Mouse (Mus musculus) embryonic facial prominence, embryonic 13.5 days (tissue): ENCODE measurements around the gene Sms. TPM values are rescaled to one million over a fixed set of nuclear protein-coding genes. Genes with fewer than 3 reads are reported as not detected.

Experiments used
- ATAC-seq: fragments of 200-750 bp; cut with Nextera tagmentation; 2 replicates; pipeline ENCODE4 v1.8.0; 2017; ENCODE audit warnings: low read depth; ENCODE audit not compliant: insufficient number of reproducible peaks, insufficient read depth, low FRiP score, low TSS enrichment
- H3K27ac ChIP-seq: fragments of 300-500 bp; sonication (generic); 2 replicates; pipeline ENCODE4 v1.5.1; 2015; ENCODE audit warnings: moderate library complexity, mild to moderate bottlenecking, inconsistent platforms
- H3K27me3 ChIP-seq: fragments of 300-500 bp; sonication (generic); 2 replicates; pipeline ENCODE4 v1.6.1; 2015; ENCODE audit warnings: mild to moderate bottlenecking, inconsistent platforms
- H3K36me3 ChIP-seq: fragments of 300-500 bp; sonication (generic); 2 replicates; pipeline ENCODE4 v1.6.1; 2015; ENCODE audit warnings: mild to moderate bottlenecking, inconsistent platforms
- H3K4me1 ChIP-seq: fragments of 300-500 bp; sonication (generic); 2 replicates; pipeline ENCODE4 v1.6.1; 2015; ENCODE audit warnings: inconsistent platforms
- H3K4me2 ChIP-seq: fragments of 300-500 bp; sonication (generic); 2 replicates; pipeline ENCODE4 v1.6.1; 2015; ENCODE audit warnings: moderate library complexity, mild to moderate bottlenecking, inconsistent platforms
- H3K4me3 ChIP-seq: fragments of 300-500 bp; sonication (generic); 2 replicates; pipeline ENCODE4 v1.5.1; 2015; ENCODE audit warnings: mild to moderate bottlenecking, inconsistent platforms
- H3K9ac ChIP-seq: fragments of 300-500 bp; sonication (generic); 2 replicates; pipeline ENCODE4 v1.6.1; 2015; ENCODE audit warnings: mild to moderate bottlenecking, inconsistent platforms
- H3K9me3 ChIP-seq: fragments of 300-500 bp; sonication (generic); 2 replicates; pipeline ENCODE4 v1.6.1; 2016; ENCODE audit warnings: inconsistent platforms
- WGBS: fragments of 180-500 bp; shearing (Covaris S2); methylation state at CpG from one replicate; pipeline ENCODE4 v1.1.7; 2015; ENCODE audit warnings: mixed read lengths; 5-methylcytosine and 5-hydroxymethylcytosine counted together
- polyA plus RNA-seq: library from polyadenylated mRNA; unstranded; fragments of >200 nt; fragmentation: Nextera tagmentation; extraction: Ambion mirVana; gene quantifications from 2 replicates; pipeline ENCODE4 v1.2.1, GENCODE M21; 2015

Sms gene
- polyA plus RNA-seq, 1 experiment from 2014 or later = 65.5 TPM

- H3K9ac ChIP-seq = no peak overlapping the region
- H3K4me3 ChIP-seq = no peak overlapping the region
- ATAC-seq = no peak
- H3K36me3 ChIP-seq = no peaks in the 10 kb centered on the region
- 0 out of 2 replicates have a peak, but pooled peaks cover 3% of the 10 kb centered on the region for H3K4me1 ChIP-seq
- no peaks in the 10 kb centered on the region for H3K9me3 ChIP-seq
- H3K27ac ChIP-seq = no peak overlapping the region
- WGBS = 75% methylated on average over 2 of the region's 2 CpGs
- no peaks in the 10 kb centered on the region for H3K27me3 ChIP-seq
- H3K4me2 ChIP-seq = no peak overlapping the region
Observed at GRCm38 (mm10) chrX:157482842-157483241, 9.2 kb downstream of the Sms start.

- no peak for ATAC-seq
- Histone ChIP-seq H3K27ac (no peak overlapping the region), H3K4me3 (no peak overlapping the region), H3K36me3 (no peaks in the 10 kb centered on the region), H3K4me2 (no peak overlapping the region), H3K27me3 (no peaks in the 10 kb centered on the region), H3K4me1 (0 out of 2 replicates have a peak, but pooled peaks cover 3% of the 10 kb centered on the region), H3K9me3 (no peaks in the 10 kb centered on the region), H3K9ac (no peak overlapping the region)
- 66% methylated on average over 2 of the region's 2 CpGs for WGBS
Observed at GRCm38 (mm10) chrX:157481860-157482259, 10.2 kb downstream of the Sms start.

GRCm38 (mm10) chrX:157477328-157477727 is 14.8 kb downstream of the Sms start:
- no peak for ATAC-seq
- WGBS = 55% methylated on average over 3 of the region's 3 CpGs
- Histone ChIP-seq H3K36me3 (no peaks in the 10 kb centered on the region), H3K9me3 (no peaks in the 10 kb centered on the region), H3K4me3 (no peak overlapping the region), H3K9ac (no peak overlapping the region), H3K27me3 (no peaks in the 10 kb centered on the region), H3K4me2 (no peak overlapping the region), H3K4me1 (0 out of 2 replicates have a peak, but pooled peaks cover 3% of the 10 kb centered on the region), H3K27ac (no peak overlapping the region)

GRCm38 (mm10) chrX:157476153-157476810 is 15.8 kb downstream of the Sms start:
- no peak overlapping the region for H3K27ac ChIP-seq
- H3K9me3 ChIP-seq = no peaks in the 10 kb centered on the region
- H3K9ac ChIP-seq = no peak overlapping the region
- no peak overlapping the region for H3K4me2 ChIP-seq
- no peaks in the 10 kb centered on the region for H3K36me3 ChIP-seq
- WGBS = 72% methylated on average over 4 of the region's 4 CpGs
- no peak overlapping the region for H3K4me3 ChIP-seq
- H3K4me1 ChIP-seq = 0 out of 2 replicates have a peak, but pooled peaks cover 3% of the 10 kb centered on the region
- H3K27me3 ChIP-seq = no peaks in the 10 kb centered on the region
- no peak for ATAC-seq

GRCm38 (mm10) chrX:157471711-157472660 is 20.1 kb downstream of the Sms start:
- ATAC-seq = no peak
- no peaks in the 10 kb centered on the region for H3K36me3 ChIP-seq
- WGBS = 83% methylated on average over 8 of the region's 8 CpGs
- no peak overlapping the region for H3K4me3 ChIP-seq
- H3K4me1 ChIP-seq = no peaks in the 10 kb centered on the region
- no peak overlapping the region for H3K4me2 ChIP-seq
- no peak overlapping the region for H3K27ac ChIP-seq
- H3K27me3 ChIP-seq = peaks cover 4% of the 10 kb centered on the region; the same call in 1 of the 2 replicates
- no peaks in the 10 kb centered on the region for H3K9me3 ChIP-seq
- no peak overlapping the region for H3K9ac ChIP-seq

- Histone ChIP-seq H3K27ac (no peak overlapping the region), H3K9me3 (no peaks in the 10 kb centered on the region), H3K36me3 (no peaks in the 10 kb centered on the region), H3K4me2 (no peak overlapping the region), H3K4me1 (no peaks in the 10 kb centered on the region), H3K9ac (no peak overlapping the region), H3K27me3 (peaks cover 5% of the 10 kb centered on the region; the same call in 1 of the 2 replicates), H3K4me3 (no peak overlapping the region)
- 74% methylated on average over 3 of the region's 3 CpGs for WGBS
- ATAC-seq = no peak
Observed at GRCm38 (mm10) chrX:157468795-157469194, 23.3 kb downstream of the Sms start.

GRCm38 (mm10) chrX:157468055-157468454 is 24.0 kb downstream of the Sms start:
- ATAC-seq = no peak

GRCm38 (mm10) chrX:157465949-157466348 is 26.1 kb downstream of the Sms start:
- 53% methylated on average over 1 of the region's 1 CpGs for WGBS

More at GRCm38 (mm10) chrX:157468055-157468454, 24.0 kb downstream of the Sms start:
- no peaks in the 10 kb centered on the region for H3K9me3 ChIP-seq
- peaks cover 8% of the 10 kb centered on the region; the same call in 1 of the 2 replicates for H3K27me3 ChIP-seq
- no peak overlapping the region for H3K9ac ChIP-seq
- WGBS = 59% methylated on average over 2 of the region's 2 CpGs
- H3K27ac ChIP-seq = no peak overlapping the region
- no peak overlapping the region for H3K4me2 ChIP-seq
- H3K4me3 ChIP-seq = no peak overlapping the region
- H3K4me1 ChIP-seq = no peaks in the 10 kb centered on the region
- no peaks in the 10 kb centered on the region for H3K36me3 ChIP-seq

GRCm38 (mm10) chrX:157462716-157463115 is 29.4 kb downstream of the Sms start:
- Histone ChIP-seq H3K4me3 (no peak overlapping the region), H3K27me3 (peaks cover 4% of the 10 kb centered on the region; the same call in 1 of the 2 replicates), H3K4me2 (no peak overlapping the region), H3K27ac (no peak overlapping the region), H3K36me3 (no peaks in the 10 kb centered on the region), H3K4me1 (no peaks in the 10 kb centered on the region), H3K9ac (no peak overlapping the region), H3K9me3 (no peaks in the 10 kb centered on the region)
- ATAC-seq = no peak
- WGBS = 73% methylated on average over 3 of the region's 3 CpGs

More at GRCm38 (mm10) chrX:157465949-157466348, 26.1 kb downstream of the Sms start:
- Histone ChIP-seq H3K27me3 (peaks cover 8% of the 10 kb centered on the region; the same call in 1 of the 2 replicates), H3K9me3 (no peaks in the 10 kb centered on the region), H3K4me3 (no peak overlapping the region), H3K36me3 (no peaks in the 10 kb centered on the region), H3K9ac (no peak overlapping the region), H3K27ac (no peak overlapping the region), H3K4me2 (no peak overlapping the region), H3K4me1 (no peaks in the 10 kb centered on the region)
- no peak for ATAC-seq

GRCm38 (mm10) chrX:157454430-157454829 is 37.7 kb downstream of the Sms start:
- H3K36me3 ChIP-seq = no peaks in the 10 kb centered on the region; the same call in 1 of the 2 replicates
- WGBS = 46% methylated on average over 1 of the region's 1 CpGs
- no peaks in the 10 kb centered on the region for H3K9me3 ChIP-seq

GRCm38 (mm10) chrX:157449000-157449399 is 43.1 kb downstream of the Sms start:
- Histone ChIP-seq H3K27ac (no peak overlapping the region), H3K9ac (no peak overlapping the region), H3K4me3 (no peak overlapping the region), H3K36me3 (no peaks in the 10 kb centered on the region; the same call in 1 of the 2 replicates), H3K4me2 (no peak overlapping the region), H3K9me3 (no peaks in the 10 kb centered on the region), H3K4me1 (no peaks in the 10 kb centered on the region), H3K27me3 (peaks cover 3% of the 10 kb centered on the region; the same call in 1 of the 2 replicates)
- no peak for ATAC-seq
- WGBS = 80% methylated on average over 1 of the region's 1 CpGs

More at GRCm38 (mm10) chrX:157454430-157454829, 37.7 kb downstream of the Sms start:
- Histone ChIP-seq H3K4me2 (no peak overlapping the region), H3K27ac (no peak overlapping the region), H3K4me1 (no peaks in the 10 kb centered on the region), H3K9ac (no peak overlapping the region), H3K27me3 (no peaks in the 10 kb centered on the region), H3K4me3 (no peak overlapping the region)
- no peak for ATAC-seq
